Mouse (Mus musculus) limb, embryonic 14.5 days (tissue): ENCODE measurements around the gene Slc31a1. TPM values are rescaled to one million over a fixed set of nuclear protein-coding genes. Genes with fewer than 3 reads are reported as not detected.

Experiments used
- ATAC-seq: fragments of 200-750 bp; cut with Nextera tagmentation; 2 replicates; pipeline ENCODE4 v1.8.0; 2017; ENCODE audit warnings: low read depth, moderate number of reproducible peaks, moderate TSS enrichment; ENCODE audit not compliant: low FRiP score
- DNase-seq: peaks from one replicate; pipeline ENCODE4 v3.0.0-alpha.2; 2015; ENCODE audit warnings: low spot score
- H3K27ac ChIP-seq: fragments of 300-500 bp; sonication (generic); replicated peaks from 2 replicates; pipeline ENCODE4 v1.5.1; 2014; ENCODE audit warnings: low read depth, mild to moderate bottlenecking, low read length, moderate library complexity, mixed read lengths
- H3K27me3 ChIP-seq: fragments of 300-500 bp; sonication (generic); 2 replicates; pipeline ENCODE4 v1.6.1; 2014; ENCODE audit warnings: low read length, mixed read lengths; ENCODE audit not compliant: control insufficient read depth, insufficient read depth
- H3K36me3 ChIP-seq: fragments of 300-500 bp; sonication (generic); 2 replicates; pipeline ENCODE4 v1.6.1; 2014; ENCODE audit warnings: mild to moderate bottlenecking, low read length, moderate library complexity, mixed read lengths; ENCODE audit not compliant: control insufficient read depth, insufficient read depth
- H3K4me1 ChIP-seq: fragments of 300-500 bp; sonication (generic); 2 replicates; pipeline ENCODE4 v1.6.1; 2014; ENCODE audit warnings: antibody characterized with exemption, low read length, mixed read lengths; ENCODE audit not compliant: control insufficient read depth, insufficient read depth
- H3K4me2 ChIP-seq: fragments of 300-500 bp; sonication (generic); replicated peaks from 2 replicates; pipeline ENCODE4 v1.6.1; 2014; ENCODE audit warnings: low read depth, mild to moderate bottlenecking, low read length, moderate library complexity; ENCODE audit not compliant: severe bottlenecking
- H3K4me3 ChIP-seq: fragments of 300-500 bp; sonication (generic); replicated peaks from 2 replicates; pipeline ENCODE4 v1.5.1; 2014; ENCODE audit warnings: low read length
- H3K9ac ChIP-seq: fragments of 300-500 bp; sonication (generic); 2 replicates; pipeline ENCODE4 v1.6.1; 2014; ENCODE audit warnings: mild to moderate bottlenecking, low read depth, low read length, moderate library complexity; ENCODE audit not compliant: severe bottlenecking
- H3K9me3 ChIP-seq: fragments of 300-500 bp; sonication (generic); 2 replicates; pipeline ENCODE4 v1.6.1; 2016; ENCODE audit warnings: low read length; ENCODE audit not compliant: control insufficient read depth
- POLR2A ChIP-seq: fragments of 200-500 bp; IDR thresholded peaks from 2 replicates; pipeline ENCODE4 v1.8.0; 2012; ENCODE audit warnings: inconsistent platforms, mild to moderate bottlenecking, moderate library complexity, borderline replicate concordance; ENCODE audit not compliant: insufficient read depth, insufficient read length; ENCODE audit errors: extremely low read depth
- WGBS: fragments of 180-500 bp; shearing (Covaris S2); extraction: QIAGEN DNeasy Blood & Tissue Kit; methylation state at CpG from one replicate; pipeline ENCODE4 v1.1.7; 2014; 5-methylcytosine and 5-hydroxymethylcytosine counted together
- polyA plus RNA-seq, 2 experiments: library from polyadenylated mRNA; depleted of rRNA in 1 of 2; stranded (reverse) in 1 of 2; unstranded in 1 of 2; fragments of >200 nt; fragmentation: Nextera tagmentation in 1 of 2; extraction: Ambion mirVana in 1 of 2; gene quantifications; 2 replicates each; pipeline versions ENCODE4 v1.2.1 to v1.2.3; 2012 to 2014

Gene Slc31a1
- polyA plus RNA-seq, 2 experiments = 33.3 to 45.0 TPM

DNA sequence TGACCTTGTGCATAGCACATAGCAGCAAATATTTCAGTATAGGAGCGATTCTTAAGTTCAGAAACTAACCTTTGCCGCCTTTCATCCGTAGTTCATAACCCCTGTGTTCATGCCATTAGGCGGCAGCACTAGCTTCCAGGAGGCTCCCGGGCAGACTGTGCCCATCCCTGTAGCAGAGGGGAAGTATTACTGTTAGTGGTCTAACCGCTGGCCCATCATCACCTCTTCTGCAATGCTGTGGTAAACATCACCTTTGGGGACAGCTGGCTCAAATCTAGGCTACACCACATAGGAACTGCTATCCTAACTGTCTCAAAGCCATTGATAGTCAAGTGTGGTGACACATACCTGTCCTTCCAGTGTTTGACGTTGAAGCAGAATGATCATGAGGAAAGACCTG, 31.4 kb downstream of the Slc31a1 start:
- DNase-seq (no peak), ATAC-seq (no peak)
- no peaks in the 10 kb centered on the region for H3K9me3 ChIP-seq
- peaks cover 69% of the 10 kb centered on the region for H3K36me3 ChIP-seq
- 88% methylated on average over 7 of the region's 7 CpGs for WGBS
- H3K27ac ChIP-seq = no peak overlapping the region
- no peaks in the 10 kb centered on the region for H3K27me3 ChIP-seq
- no peak overlapping the region for H3K4me2 ChIP-seq
- no peaks in the 10 kb centered on the region for H3K4me1 ChIP-seq
- TF ChIP-seq POLR2A = no peak
- no peak overlapping the region for H3K9ac ChIP-seq
- H3K4me3 ChIP-seq = no peak overlapping the region

GRCm38 (mm10) chr4:62393459-62393858, 32.9 kb downstream of the Slc31a1 start:
- Histone ChIP-seq H3K4me2 (no peak overlapping the region), H3K36me3 (peaks cover 77% of the 10 kb centered on the region), H3K9me3 (no peaks in the 10 kb centered on the region), H3K4me3 (no peak overlapping the region), H3K9ac (no peak overlapping the region), H3K27ac (no peak overlapping the region), H3K4me1 (no peaks in the 10 kb centered on the region), H3K27me3 (no peaks in the 10 kb centered on the region)
- no peak for TF ChIP-seq POLR2A
- no peak for DNase-seq
- 54% methylated on average over 6 of the region's 6 CpGs for WGBS
- ATAC-seq = 0 out of 2 replicates have a peak, but pooled peaks have one; percentile 38

DNA sequence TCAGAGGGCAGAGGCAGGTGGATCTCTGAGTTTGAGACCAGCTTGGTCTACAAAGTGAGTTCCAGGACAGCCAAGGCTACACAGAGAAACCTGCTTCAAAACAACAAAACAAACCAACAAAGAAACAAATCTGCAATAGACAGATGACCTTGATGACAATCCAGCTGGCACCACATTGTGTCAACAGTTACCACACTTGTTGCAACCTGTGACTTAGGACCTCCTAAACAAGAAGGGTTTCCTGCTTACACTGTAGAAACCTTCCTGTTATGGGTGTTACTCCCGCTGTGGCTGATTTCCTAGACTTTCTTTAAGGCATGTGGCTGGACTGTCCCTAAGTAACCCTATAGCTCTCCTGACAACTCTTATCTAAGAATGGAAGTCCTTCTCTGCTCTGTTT, 35.3 kb downstream of the Slc31a1 start:
- Histone ChIP-seq H3K4me2 (no peak overlapping the region), H3K9me3 (no peaks in the 10 kb centered on the region), H3K27ac (no peak overlapping the region), H3K4me1 (no peaks in the 10 kb centered on the region), H3K27me3 (no peaks in the 10 kb centered on the region), H3K36me3 (peaks cover 82% of the 10 kb centered on the region), H3K9ac (no peak overlapping the region), H3K4me3 (no peak overlapping the region)
- 95% methylated on average over 1 of the region's 1 CpGs for WGBS
- ATAC-seq (no peak), DNase-seq (no peak)
- TF ChIP-seq POLR2A = no peak

DNA sequence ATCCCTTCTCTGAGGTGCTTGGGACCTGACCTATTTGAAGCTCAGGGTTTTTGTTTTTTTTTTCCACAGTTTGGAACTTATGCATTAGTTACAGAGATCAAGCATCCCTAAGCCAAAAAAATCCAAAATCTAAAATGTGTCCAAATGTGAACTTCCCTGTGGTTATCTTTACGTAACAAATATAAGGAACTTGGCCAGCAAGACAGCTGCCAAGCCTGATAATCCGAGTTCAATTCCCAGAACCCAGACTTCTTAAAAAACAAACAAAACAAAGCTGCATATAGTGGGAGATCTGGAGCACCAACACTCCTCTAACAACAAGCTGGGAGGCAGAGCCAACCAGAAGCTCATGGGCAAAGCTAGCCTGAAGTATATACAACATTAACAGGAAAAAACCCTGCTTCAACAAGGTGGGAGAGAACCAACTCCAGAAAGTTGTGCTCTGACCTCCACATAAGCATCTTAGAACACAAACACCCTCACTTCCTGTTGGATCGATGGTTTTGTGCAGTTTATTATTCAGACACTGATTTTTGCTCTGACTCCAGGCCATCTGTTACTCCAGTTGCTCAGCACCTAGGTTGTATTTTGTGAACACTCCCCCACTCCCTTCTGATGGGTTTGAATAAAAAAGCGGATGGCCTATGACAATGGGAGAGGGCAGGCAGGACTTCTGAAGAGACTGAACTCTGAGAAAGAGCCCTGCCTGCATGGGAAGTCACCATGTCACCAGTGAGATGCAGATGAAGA, 37.3 kb downstream of the Slc31a1 start:
- 85% methylated on average over 4 of the region's 4 CpGs for WGBS
- Histone ChIP-seq H3K9me3 (no peaks in the 10 kb centered on the region), H3K4me3 (no peak overlapping the region), H3K4me1 (no peaks in the 10 kb centered on the region), H3K4me2 (no peak overlapping the region), H3K9ac (no peak overlapping the region), H3K27ac (no peak overlapping the region), H3K36me3 (peaks cover 81% of the 10 kb centered on the region), H3K27me3 (no peaks in the 10 kb centered on the region)
- no peak for DNase-seq
- no peak for TF ChIP-seq POLR2A
- ATAC-seq = no peak

DNA sequence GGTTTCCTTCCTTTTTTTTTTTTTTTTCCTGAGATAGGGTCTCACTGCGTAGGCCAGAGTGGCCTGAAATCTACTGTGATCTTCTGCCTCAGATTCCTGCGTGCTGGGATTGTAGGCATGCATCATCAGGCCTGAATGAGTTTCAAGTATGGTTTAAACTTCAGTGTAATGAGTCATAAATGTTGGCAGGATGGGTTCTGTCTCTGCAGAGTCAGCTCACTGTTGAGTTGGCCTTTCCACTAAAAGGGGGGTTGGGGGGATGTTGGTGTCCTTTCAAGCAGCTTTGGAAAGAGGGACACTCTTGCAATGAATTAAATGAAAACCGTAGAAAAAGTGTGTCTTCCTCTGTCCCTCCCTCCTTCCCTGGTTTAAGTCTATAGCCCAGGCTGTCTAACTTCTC, 38.4 kb downstream of the Slc31a1 start:
- Histone ChIP-seq H3K27me3 (no peaks in the 10 kb centered on the region), H3K9ac (no peak overlapping the region), H3K27ac (no peak overlapping the region), H3K9me3 (no peaks in the 10 kb centered on the region), H3K4me2 (no peak overlapping the region), H3K36me3 (peaks cover 85% of the 10 kb centered on the region), H3K4me3 (no peak overlapping the region), H3K4me1 (no peaks in the 10 kb centered on the region)
- 91% methylated on average over 3 of the region's 3 CpGs for WGBS
- no peak for TF ChIP-seq POLR2A
- ATAC-seq (no peak), DNase-seq (no peak)
